Mouse (Mus musculus): ENCODE measurements around the gene Aspa.
A peak's percentile ranks its signal among the peaks of the same experiment; 100 is the strongest.
"Not testable (repeated sequence)": the region's sequence is repeated elsewhere in the genome, so short reads cannot be mapped to it uniquely, and the experiment has no call there.

Aspa gene

GRCm38 (mm10) chr11:73329442-73329841 is at the start of gene Aspa, which contains the start of the genes Gm49340 and Spata22:
TSS of gene Aspa (minus strand) at chr11:73329596.
TSS of gene Gm49340 (plus strand) at chr11:73329741.
TSS of gene Spata22 (plus strand) at chr11:73329741.
- DNase-seq = no peak

GRCm38 (mm10) chr11:73370946-73371345 is 41.5 kb upstream of the Aspa start, which contains the start of gene Olfr376:
TSS of gene Olfr376 (plus strand) at chr11:73371246.
- no peak for DNase-seq

- DNase-seq = no peak
Observed at GRCm38 (mm10) chr11:73350483-73350882, 21.1 kb upstream of the Aspa start, which contains the start of gene Olfr20. TSS of gene Olfr20 (plus strand) at chr11:73350783.

GRCm38 (mm10) chr11:73336919-73337318 is 7.5 kb upstream of the Aspa start:
- DNase-seq = no peak

- DNase-seq = no peak
Observed at GRCm38 (mm10) chr11:73333357-73333756, 4.0 kb upstream of the Aspa start.

GRCm38 (mm10) chr11:73327361-73327760 is 2.0 kb downstream of the Aspa start:
- no peak for DNase-seq

GRCm38 (mm10) chr11:73326485-73326886 is 2.9 kb downstream of the Aspa start:
- DNase-seq = no peak

GRCm38 (mm10) chr11:73323906-73324830 is 5.2 kb downstream of the Aspa start:
- no peak for DNase-seq

GRCm38 (mm10) chr11:73321064-73321463 is 8.3 kb downstream of the Aspa start:
- DNase-seq = not testable (repeated sequence)

- DNase-seq = not testable (repeated sequence)
Observed at GRCm38 (mm10) chr11:73318581-73318980, 10.8 kb downstream of the Aspa start.

GRCm38 (mm10) chr11:73315961-73316360 is 13.4 kb downstream of the Aspa start:
- no peak for DNase-seq

- no peak for DNase-seq
Observed at GRCm38 (mm10) chr11:73303123-73303522, 26.3 kb downstream of the Aspa start.

- DNase-seq = no peak
Observed at GRCm38 (mm10) chr11:73289621-73290020, 39.8 kb downstream of the Aspa start.

GRCm38 (mm10) chr11:73284351-73284750 is 45.0 kb downstream of the Aspa start:
- DNase-seq = no peak

GRCm38 (mm10) chr11:73283926-73284325 is 45.5 kb downstream of the Aspa start:
- DNase-seq = no peak

- no peak for DNase-seq
Observed at GRCm38 (mm10) chr11:73283369-73283768, 46.0 kb downstream of the Aspa start.

- DNase-seq = peak; percentile 57 to 63
Observed at GRCm38 (mm10) chr11:73281528-73282027, 47.8 kb downstream of the Aspa start.

GRCm38 (mm10) chr11:73280710-73281109 is 48.7 kb downstream of the Aspa start:
- DNase-seq = no peak

GRCm38 (mm10) chr11:73274821-73275220 is 54.6 kb downstream of the Aspa start:
- DNase-seq = no peak

- no peak for DNase-seq
Observed at GRCm38 (mm10) chr11:73267267-73267666, 62.1 kb downstream of the Aspa start, which contains the start of gene Trpv3. TSS of gene Trpv3 (plus strand) at chr11:73267388.

GRCm38 (mm10) chr11:73261385-73261784 is 68.0 kb downstream of the Aspa start:
- no peak for DNase-seq

- no peak for DNase-seq
Observed at GRCm38 (mm10) chr11:73260457-73260856, 68.9 kb downstream of the Aspa start.

- DNase-seq = no peak
Observed at GRCm38 (mm10) chr11:73258664-73259063, 70.7 kb downstream of the Aspa start.
